Mouse (Mus musculus) small intestine, adult 2 months (tissue): ENCODE measurements at regions not wholly inside any gene's neighbourhood (a gene's known extent, or its start where the extent isn't known, plus 50 kb on each side); places are given as distances from the start of the nearest gene placed in this dataset.

ENCODE experiments used
- H3K27ac ChIP-seq: fragments of 200-500 bp; 2 replicates; pipeline ENCODE4 v1.5.1; 2012; ENCODE audit warnings: low read depth, low read length, control low read depth, inconsistent platforms; ENCODE audit not compliant: insufficient read depth
- H3K27me3 ChIP-seq: fragments of 200-500 bp; 2 replicates; pipeline ENCODE4 v1.6.1; 2012; ENCODE audit warnings: mild to moderate bottlenecking, moderate library complexity, low read length, inconsistent platforms; ENCODE audit not compliant: control insufficient read depth, insufficient read depth
- H3K36me3 ChIP-seq: fragments of 200-500 bp; 2 replicates; pipeline ENCODE4 v1.6.1; 2012; ENCODE audit warnings: mild to moderate bottlenecking, low read length, control low read depth, inconsistent platforms; ENCODE audit not compliant: control insufficient read depth, insufficient read depth
- H3K4me1 ChIP-seq: fragments of 200-500 bp; 2 replicates; pipeline ENCODE4 v1.6.1; 2012; ENCODE audit warnings: low read length, inconsistent platforms, mixed read lengths; ENCODE audit not compliant: control insufficient read depth, insufficient read depth, insufficient read length
- H3K4me3 ChIP-seq: fragments of 200-500 bp; 2 replicates; pipeline ENCODE4 v1.5.1; 2012; ENCODE audit warnings: low read depth, mild to moderate bottlenecking, control low read depth, inconsistent platforms, low read length, moderate library complexity
- CTCF ChIP-seq: fragments of 200-500 bp; IDR thresholded peaks from 2 replicates; pipeline ENCODE4 v1.5.1; 2012; ENCODE audit warnings: low read depth, mild to moderate bottlenecking, control low read depth, inconsistent platforms, low read length, moderate library complexity, mixed read lengths; ENCODE audit not compliant: insufficient replicate concordance, insufficient read length; ENCODE audit errors: extremely low read depth
- POLR2A ChIP-seq: fragments of 200-500 bp; IDR thresholded peaks from 2 replicates; pipeline ENCODE4 v1.6.1; 2012; ENCODE audit warnings: low read depth, mild to moderate bottlenecking, control low read depth, inconsistent platforms, low read length, moderate library complexity
- WGBS: fragments of 180-500 bp; shearing (Covaris S2); methylation state at CpG from one replicate; pipeline ENCODE4 v1.1.7; 2018; 5-methylcytosine and 5-hydroxymethylcytosine counted together

DNA sequence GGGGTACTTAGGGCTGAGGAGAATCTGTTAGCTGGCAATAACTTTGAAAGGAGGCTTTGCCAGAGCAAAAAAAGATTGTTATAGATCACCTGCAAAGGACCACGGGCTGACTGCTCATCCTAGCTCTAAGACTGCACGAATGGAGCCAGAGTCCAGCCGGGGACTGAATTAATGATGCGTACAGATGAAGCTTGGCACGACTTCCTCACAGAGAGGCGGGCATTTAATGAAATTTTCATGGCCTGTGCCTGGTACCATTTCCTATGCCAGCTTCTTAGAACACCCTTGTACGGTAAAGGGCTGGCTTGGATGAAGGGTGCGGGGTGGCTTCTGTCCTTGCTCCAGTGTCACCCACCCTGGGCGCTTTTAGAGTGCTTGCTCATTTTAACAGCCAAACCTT lies 166.0 kb upstream of the Prok2 start:
- H3K36me3 ChIP-seq, result no peaks in the 10 kb centered on the region
- 72% methylated on average over 9 of the region's 9 CpGs for WGBS
- TF ChIP-seq POLR2A, result no peak
- TF ChIP-seq CTCF, result no peak
- H3K27ac ChIP-seq, result no peak overlapping the region
- H3K4me3 ChIP-seq, result no peak overlapping the region
- no peaks in the 10 kb centered on the region for H3K4me1 ChIP-seq
- no peaks in the 10 kb centered on the region for H3K27me3 ChIP-seq

DNA sequence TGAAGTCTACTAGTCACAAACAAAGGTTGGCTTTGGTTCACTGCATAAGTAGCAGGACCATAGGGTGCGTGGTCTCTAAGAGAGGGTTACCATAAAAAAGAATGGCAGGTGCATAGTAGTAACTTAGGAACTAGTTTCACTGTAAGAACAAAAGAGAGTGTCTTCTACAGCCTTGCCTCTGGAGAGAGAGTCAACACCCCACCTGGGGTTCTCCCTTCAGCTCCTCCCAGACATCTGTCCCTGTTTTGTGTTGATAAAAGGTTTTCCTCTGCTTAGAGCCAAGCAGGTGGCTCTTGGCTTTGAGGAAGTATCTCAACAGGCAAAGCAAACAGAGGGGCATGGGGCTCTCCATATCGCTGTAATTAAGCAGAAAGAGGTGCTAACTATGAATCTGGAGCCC lies 165.6 kb upstream of the Prok2 start:
- Histone ChIP-seq H3K27me3 (no peaks in the 10 kb centered on the region), H3K4me1 (no peaks in the 10 kb centered on the region), H3K27ac (no peak overlapping the region), H3K36me3 (no peaks in the 10 kb centered on the region), H3K4me3 (no peak overlapping the region)
- WGBS, result 30% methylated on average over 2 of the region's 2 CpGs
- no peak for TF ChIP-seq POLR2A
- no peak for TF ChIP-seq CTCF

- 91% methylated on average over 5 of the region's 5 CpGs for WGBS
- Histone ChIP-seq H3K27me3 (no peaks in the 10 kb centered on the region), H3K27ac (no peak overlapping the region), H3K4me1 (no peaks in the 10 kb centered on the region), H3K36me3 (no peaks in the 10 kb centered on the region), H3K4me3 (no peak overlapping the region)
- TF ChIP-seq POLR2A, result no peak
- TF ChIP-seq CTCF, result no peak
Observed at GRCm38 (mm10) chr6:99890805-99891204, 164.6 kb upstream of the Prok2 start.

DNA sequence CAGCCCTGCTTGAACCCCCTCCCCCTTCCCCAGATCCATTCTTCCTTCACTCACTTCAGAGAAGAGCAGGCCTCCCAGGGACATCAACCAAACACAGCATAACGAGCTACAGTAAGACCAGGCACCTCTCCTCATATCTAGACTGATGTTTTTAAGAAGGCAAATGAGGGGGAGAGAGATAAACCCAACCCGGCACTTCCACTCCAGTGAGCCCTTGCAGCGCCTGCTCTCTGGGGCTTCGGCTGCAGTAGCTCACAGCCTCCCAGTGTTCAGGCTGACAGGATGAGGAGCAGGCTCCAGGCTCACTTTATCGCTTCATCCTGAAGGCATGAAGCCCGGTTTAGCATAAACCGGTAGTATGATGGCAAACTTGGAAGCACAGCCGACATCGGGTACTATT lies 162.9 kb upstream of the Prok2 start:
- WGBS, result 57% methylated on average over 9 of the region's 9 CpGs
- Histone ChIP-seq H3K27ac (no peak overlapping the region), H3K4me1 (no peaks in the 10 kb centered on the region), H3K36me3 (no peaks in the 10 kb centered on the region), H3K4me3 (no peak overlapping the region), H3K27me3 (no peaks in the 10 kb centered on the region)
- TF ChIP-seq POLR2A (no peak), CTCF (no peak)

DNA sequence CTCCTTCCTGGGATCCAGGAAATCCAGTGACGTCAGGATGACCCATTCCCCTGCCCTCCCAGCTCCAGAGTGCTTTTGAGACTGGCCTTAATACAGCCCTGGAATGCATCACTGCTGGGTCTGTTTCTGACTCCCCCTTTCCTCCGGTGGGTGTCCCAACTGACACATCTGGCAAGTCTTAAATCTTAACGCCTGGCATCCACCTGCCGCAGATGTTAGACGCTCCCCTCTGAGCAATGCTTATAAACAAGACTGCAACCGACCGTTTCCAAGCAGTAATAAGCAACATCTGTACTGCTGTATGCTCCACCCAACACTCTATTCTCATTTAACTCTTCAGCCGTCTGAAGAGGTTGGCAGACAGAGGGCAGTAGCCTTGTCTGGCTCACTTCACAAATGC lies 161.7 kb upstream of the Prok2 start:
- TF ChIP-seq POLR2A (no peak), CTCF (no peak)
- WGBS, result 41% methylated on average over 8 of the region's 8 CpGs

DNA sequence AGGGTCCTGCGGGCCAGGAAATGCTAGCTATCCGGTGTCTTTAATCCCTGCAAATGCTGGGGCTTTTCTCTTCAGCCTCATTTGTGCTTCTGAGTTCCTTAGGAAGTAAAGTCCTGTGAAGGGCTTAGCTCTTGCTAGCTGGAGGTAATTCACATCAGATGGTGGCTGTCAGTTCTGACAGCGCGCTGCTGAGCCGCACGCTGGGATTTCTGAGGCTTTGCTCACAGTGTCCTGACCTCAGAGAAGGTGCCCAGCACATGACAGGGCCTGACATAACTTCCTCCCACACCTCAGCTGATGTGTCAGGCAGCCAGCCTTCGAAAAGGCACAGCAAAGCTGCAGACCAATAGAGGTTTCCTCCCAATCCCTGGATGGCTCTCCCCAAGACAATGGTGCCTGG lies 158.6 kb upstream of the Prok2 start:
- Histone ChIP-seq H3K27me3 (no peaks in the 10 kb centered on the region), H3K4me1 (no peaks in the 10 kb centered on the region), H3K36me3 (no peaks in the 10 kb centered on the region), H3K4me3 (no peak overlapping the region), H3K27ac (no peak overlapping the region)
- TF ChIP-seq CTCF (no peak), POLR2A (no peak)
- WGBS, result 70% methylated on average over 7 of the region's 7 CpGs

More for the DNA sequence above, 161.7 kb upstream of the Prok2 start:
- Histone ChIP-seq H3K4me1 (no peaks in the 10 kb centered on the region), H3K27ac (no peak overlapping the region), H3K36me3 (no peaks in the 10 kb centered on the region), H3K27me3 (no peaks in the 10 kb centered on the region), H3K4me3 (no peak overlapping the region)

GRCm38 (mm10) chr6:99884054-99884453 lies 157.9 kb upstream of the Prok2 start:
- 72% methylated on average over 3 of the region's 3 CpGs for WGBS
- no peak for TF ChIP-seq POLR2A
- no peak for TF ChIP-seq CTCF

GRCm38 (mm10) chr6:99881606-99882005 lies 155.4 kb upstream of the Prok2 start:
- Histone ChIP-seq H3K27ac (no peak overlapping the region), H3K4me1 (no peaks in the 10 kb centered on the region), H3K27me3 (no peaks in the 10 kb centered on the region), H3K4me3 (no peak overlapping the region), H3K36me3 (no peaks in the 10 kb centered on the region)
- TF ChIP-seq CTCF (no peak), POLR2A (no peak)
- 35% methylated on average over 4 of the region's 4 CpGs for WGBS

More at GRCm38 (mm10) chr6:99884054-99884453, 157.9 kb upstream of the Prok2 start:
- Histone ChIP-seq H3K27me3 (no peaks in the 10 kb centered on the region), H3K4me1 (no peaks in the 10 kb centered on the region), H3K4me3 (no peak overlapping the region), H3K36me3 (no peaks in the 10 kb centered on the region), H3K27ac (no peak overlapping the region)
